Mouse (Mus musculus) ES-Bruce4 (cell line): ENCODE measurements around the gene Unc93b1.

Source experiments
- CTCF ChIP-seq: IDR thresholded peaks from one replicate; pipeline ENCODE4 v1.8.1; 2011; ENCODE audit warnings: low read depth, low read length
- POLR2A ChIP-seq: IDR thresholded peaks from one replicate; pipeline ENCODE4 v1.8.1; 2011; ENCODE audit warnings: low read length; ENCODE audit not compliant: insufficient read depth

DNA sequence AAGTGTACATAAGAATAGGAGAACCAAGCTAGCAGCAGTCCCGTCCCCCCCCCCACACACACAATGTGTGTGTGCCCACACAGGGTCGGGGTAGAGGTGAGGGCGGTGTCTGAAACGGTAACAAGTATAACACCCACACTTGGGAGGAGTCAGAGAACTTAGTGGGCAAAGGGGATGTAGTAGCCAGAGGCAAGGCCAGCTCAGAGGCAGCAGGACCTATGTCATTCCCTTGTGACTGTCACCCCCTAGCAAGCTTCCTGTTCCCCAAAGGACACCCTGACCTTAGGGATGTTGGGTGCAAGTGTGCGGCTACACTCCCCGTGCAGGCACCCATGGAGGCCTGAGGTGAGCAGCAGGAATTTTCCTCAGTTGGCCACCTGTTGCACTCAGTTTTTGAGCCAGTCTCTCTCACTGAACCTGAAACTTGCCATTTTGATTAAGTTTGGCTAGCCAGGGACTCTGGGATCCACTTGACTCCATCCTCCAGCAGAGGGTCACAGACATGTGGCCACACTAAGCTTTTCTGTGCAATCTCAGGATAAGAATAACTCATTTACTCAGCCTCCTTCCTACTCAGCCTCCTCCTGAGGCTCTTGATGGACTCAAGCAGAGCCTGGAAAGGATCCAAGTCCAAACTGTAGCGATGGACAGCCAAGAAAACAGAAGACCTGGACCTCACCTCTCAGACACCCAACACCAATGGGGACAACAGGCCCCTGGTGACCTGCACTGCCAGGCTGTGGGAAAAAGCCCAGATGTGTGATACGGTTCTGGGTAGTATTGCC is 26.9 kb upstream of the Unc93b1 start:
- no peak for TF ChIP-seq POLR2A
- no peak for TF ChIP-seq CTCF
